Mouse (Mus musculus) c-Kit-positive CD71-positive TER-119-positive erythroid progenitor cells, embryonic 14.5 days (primary cell): ENCODE results near the gene Ier5l.

Experiments used
- DNase-seq: peaks from one replicate; pipeline ENCODE4 v3.0.0-alpha.2; 2013; ENCODE audit warnings: low spot score

Ier5l gene

DNA sequence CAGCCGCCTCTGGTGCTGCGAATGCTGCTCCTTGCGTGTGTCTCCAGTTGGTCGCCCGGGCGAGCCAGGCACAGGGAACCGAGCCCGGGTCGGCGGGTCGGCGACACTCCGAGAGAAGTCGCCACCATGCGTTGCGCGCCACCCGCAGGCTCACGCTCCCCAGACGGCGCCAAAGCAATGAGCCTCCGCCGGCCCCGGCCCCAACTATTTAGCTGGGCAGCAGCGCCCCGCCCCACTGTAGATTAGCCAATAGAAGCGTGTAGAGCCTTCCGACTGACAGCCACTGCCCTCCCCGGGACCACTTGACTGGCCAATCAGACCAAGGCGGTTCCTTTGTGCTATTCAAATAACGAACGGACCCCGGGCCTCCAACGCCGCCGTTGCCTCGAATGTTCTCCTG lies at the start of gene Ier5l:
Gene Ier5l, minus strand, starts transcription at position 181 of the 400 bp plus-strand sequence.
- no peak for DNase-seq

DNA sequence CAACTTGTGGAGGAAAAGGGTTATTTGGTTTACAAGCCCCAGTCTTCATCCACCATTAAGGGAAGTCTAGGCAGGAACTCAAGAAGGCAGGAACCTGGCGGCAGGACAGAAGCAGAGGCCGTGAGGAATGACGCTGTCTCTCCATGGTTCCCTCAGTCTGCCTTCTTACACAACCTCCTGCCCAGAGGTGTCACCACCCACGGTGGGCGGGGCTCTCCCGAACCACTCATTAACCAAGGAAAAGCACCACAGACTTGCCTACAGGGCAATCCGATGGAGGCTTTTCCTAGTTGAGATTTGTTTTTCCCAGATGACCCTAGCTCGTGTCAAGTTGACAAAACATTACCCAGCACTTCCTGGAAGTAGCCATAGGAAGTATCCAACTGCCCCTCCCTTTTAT lies 49.7 kb upstream of the Ier5l start:
- no peak for DNase-seq

DNA sequence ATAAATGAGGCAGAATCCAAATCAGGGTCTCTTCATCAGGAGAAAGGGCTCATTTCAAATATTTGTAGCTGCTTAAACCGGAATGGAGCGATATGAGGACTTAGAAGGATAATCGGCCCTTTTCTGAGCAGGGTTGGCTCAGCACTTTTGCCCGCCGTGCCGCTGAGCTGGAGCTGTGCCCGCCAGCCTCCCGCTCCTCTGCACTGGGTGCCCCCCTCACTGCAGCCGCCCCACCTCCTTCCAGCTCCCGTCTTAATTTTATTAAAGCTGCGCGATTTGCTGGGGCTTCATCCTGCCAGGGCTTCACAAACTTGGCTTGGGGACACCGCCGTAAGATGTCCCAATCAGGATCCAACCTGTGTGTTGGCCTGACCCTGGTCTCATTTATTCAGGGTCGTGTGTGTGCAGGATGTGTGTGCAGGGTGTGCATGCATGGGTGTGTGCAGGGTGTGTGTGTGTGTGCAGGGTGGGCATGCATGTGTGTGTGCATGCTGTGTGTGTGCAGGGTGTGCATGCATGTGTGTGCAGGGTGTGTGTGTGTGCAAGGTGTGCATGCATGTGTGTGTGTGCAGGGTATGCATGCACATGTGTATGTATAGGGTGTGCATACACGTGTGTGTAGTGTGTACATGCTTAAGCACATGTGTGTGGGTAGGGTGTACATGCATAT lies 36.8 kb upstream of the Ier5l start:
- DNase-seq, result no peak

DNA sequence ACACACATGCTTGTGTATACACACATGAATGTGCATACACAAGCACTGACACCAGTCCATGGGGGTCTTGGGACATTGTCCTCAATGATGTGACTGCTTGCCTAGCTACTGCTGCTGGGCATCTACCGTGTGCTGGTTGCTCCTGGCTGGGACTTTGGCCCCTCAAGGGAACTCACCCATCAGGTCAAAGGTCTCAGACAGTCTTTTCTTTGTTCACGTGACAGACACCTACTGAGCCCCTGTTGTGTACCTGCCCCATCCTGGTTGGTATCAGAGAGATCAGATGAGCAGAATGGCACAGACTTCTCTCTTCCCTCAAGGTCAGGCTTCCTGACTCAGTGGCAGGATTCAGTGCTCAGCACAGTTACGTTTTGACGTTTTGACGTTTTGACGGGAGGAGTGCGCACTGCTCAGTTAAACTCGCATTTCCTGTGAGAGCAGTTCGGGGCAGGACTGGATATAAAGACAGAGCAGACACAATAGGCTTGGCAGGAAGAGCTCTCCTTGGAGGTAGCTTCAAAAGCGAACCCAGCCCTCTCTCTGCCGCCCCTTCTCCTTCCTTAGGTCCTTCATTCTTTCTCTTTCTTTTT lies 33.2 kb upstream of the Ier5l start:
- no peak for DNase-seq

DNA sequence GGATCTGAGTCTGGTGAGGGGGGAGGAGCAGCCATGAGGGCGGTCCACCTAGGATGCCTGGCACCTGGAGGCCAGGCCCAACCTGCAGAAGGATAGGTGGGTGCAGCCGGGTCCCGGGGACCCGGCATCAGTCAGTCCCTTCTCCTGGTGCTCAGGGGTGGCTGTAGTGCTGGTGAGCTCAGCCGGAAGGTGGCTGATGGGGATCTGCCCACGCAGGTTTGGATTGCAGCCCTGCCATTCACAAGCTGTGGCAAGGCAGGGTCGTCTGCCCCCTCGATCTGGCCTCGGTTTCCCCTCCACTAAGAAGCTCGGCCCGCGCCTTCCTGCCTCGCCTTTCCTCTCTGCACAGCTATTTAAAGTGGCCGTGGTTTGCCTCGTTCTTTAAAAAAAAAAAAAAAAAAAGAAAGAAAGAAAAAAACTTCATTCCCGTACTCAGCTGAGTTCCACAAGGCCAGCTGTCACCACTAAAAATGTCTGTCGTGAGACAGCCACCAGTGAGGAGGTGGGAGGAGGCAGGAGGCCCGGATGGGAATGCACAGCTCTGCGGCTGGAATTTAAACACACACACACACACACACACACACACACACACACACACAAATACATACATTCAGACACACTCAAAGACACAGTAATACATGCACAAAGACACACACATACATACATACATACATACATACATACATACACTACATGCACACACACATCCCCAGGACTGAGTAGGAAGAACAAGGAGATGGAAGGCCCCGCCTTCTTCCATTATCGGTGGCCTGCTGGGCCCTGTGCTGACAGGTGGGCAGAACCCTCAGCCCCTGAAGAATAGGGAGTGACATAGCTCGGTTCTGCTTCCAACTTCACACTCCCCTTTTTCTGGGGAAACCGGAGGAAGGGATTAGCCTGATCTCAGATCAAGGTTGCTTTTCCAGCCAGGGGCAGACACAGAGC lies 29.9 kb upstream of the Ier5l start:
- no peak for DNase-seq

DNA sequence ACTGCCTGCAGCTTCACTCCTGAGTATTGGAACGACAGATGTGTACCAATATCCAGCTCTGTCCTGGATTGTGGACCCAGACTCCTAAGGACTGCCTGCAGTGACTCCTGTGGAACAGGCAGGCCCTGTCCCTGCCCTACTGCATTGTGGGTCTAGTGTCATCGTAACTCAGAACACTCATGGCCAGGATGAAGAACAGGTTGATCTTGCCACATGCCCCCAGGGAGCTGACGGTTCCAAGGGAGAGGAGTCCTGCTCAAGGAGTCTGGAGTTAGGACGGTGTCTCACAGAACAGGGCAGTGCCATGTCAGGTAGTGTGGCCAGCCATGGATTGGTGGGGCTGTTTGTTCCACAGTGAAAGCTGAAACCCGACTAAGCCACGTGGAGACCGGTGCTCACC lies 27.7 kb upstream of the Ier5l start:
- no peak for DNase-seq

DNA sequence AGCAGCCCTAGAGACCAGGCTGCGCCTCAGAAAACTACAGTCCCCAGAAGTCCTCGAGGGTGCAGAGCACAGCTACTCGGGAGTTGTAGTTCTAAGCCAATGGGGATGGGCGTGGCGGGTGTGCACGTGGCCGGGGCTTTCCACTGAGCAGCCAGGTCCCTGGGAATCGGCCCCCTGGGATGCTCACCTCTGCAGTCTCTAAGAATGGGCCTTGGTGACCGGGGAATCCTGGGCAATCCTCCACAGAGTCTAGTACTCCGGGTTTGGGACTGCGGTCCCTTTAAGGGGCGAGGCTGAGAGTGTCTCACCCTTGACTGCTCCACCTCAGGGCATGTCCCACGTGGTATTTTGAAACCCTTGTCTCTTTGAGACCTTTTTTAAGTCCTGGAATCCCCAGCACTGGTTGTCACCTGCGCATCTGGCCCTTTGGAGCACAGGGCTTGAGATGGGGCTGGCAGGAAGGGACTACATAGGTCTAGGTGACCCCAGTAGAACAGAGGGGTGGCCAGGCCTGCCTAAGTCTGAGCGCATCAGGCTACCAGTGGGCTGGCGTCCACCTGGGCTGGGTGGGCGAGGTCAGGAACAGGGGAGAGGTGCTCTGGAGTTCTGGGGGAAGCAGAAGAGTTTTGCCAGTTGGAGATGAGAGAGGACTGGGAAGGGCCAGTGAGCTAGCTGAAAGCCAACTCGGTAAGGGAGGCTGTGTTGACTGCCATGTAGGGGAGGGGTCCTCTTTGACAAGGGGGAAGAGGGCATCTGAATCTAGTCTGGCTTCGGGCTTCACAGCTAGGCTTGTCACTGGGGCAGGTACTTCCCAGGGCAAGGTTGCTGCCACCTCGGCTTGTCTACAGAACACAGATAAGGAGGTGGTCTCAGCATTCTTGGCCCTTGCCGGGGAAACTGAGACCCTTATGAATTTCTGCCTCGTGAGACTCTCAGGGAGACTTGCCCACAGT lies 22.2 kb upstream of the Ier5l start:
- DNase-seq, result no peak

DNA sequence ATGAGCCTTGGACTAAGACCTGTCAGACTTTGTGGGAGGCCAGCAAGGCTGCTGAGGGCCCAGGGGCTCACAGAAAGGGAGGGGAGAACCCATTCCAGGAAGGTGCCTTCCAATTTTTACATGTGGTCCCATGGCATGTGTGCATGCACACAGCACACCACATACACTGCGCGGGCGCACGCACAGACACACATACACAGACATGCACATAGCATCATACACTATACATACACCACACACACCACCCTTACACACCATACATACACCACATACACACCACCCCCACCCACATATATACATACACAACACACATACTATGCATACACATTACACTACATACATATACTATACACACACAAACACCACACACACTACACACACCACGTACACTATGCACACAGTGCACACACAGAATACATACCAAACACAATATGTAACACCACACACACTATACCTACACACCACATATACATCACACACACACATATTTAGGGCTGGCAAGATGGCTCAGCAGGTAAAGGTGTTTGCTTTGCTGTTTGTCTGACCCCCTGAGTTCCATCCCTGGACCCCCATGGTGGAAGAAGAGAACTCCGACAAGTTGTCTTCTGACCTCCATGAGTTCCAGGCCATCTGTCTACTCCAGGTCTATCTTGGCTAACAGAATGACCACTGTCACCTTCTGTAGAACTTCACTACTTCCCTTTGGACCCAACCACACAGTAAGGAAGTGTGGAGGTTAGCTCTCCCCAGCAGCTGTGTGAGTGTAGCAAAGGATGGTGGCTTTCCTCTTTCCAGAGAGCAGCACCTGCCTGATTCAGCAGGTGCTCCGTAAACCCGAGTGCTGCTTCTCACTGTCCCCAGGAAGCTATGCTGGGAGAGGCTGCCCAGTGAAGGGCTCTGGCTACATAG lies 21.2 kb upstream of the Ier5l start:
- no peak for DNase-seq

DNA sequence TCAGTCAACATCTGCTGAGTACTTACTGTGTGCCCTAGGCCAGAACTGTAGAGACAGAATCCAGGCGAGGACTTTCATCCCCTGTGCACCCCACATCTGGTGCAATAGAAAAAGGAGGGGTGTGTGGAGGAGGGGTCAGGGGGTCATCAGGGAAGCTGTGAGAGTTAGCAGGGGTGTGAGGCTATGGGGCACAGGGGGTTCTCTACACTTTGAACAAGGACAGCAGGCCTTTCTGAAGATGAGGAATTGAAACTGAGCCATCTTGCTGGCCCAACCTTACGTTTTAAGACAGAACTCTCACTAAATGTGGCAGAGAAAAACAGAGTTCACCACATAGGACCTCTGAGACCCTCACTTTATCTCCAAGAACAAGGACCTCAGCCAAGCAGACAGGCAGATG lies 16.4 kb upstream of the Ier5l start:
- no peak for DNase-seq

DNA sequence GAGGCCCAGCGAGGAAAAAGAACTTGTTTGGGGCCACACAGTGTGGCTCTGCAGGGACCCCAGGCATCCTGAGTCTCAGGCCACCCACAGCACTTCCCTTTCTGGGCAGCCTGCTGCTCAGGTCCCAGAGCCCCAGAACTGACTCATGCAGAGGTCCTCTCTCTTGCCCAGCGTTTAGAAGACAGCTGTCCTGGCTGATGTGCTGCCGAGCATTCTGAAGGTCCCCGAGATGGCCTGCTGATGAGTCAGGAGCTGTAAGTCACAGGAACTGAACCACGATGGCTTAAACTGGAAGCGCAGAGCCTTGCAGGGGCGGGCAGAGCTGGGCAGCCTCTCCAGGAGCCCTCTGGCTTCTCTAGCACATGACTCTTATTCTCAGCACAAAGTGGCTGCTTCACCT lies 13.6 kb upstream of the Ier5l start:
- no peak for DNase-seq

DNA sequence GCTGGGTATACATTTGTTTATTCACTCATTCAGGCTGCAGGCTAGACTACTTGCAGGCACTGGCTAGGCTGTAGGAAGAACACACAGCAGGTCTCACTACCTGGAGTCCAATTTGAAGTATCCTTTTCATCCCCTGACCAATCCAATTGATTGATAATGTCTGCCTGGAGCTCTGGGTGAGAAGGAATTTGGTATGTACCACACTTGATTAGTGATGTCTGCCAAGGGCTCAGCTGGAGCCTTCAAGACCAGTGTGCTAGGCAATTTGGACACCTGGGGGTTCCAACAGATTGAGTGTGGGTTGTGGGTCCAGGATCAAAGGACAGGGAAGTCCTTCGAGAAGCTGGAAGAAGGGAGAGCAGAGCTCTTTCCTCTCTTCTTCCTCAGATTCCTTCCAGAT lies 4.5 kb upstream of the Ier5l start:
- no peak for DNase-seq

DNA sequence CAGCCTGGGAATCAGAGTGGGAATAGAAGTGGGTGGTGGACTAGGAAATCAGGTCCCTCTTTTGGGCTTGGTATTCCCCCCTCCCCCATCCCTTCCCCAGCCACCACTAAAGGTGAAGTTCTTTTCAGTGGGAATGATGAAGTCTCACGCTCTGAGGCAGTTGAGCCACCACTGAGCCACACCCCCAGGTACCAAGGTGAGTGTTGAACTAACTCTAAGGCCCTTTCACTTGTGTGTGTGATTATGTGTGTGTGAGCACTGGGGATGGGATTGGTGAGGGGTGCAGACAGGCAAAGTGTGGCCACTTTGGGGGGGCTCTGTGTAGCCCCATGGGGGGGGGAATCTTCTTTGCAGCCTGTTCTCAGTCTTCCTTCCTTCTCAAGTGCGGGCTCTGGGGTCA lies 2.2 kb upstream of the Ier5l start:
- DNase-seq, result no peak

DNA sequence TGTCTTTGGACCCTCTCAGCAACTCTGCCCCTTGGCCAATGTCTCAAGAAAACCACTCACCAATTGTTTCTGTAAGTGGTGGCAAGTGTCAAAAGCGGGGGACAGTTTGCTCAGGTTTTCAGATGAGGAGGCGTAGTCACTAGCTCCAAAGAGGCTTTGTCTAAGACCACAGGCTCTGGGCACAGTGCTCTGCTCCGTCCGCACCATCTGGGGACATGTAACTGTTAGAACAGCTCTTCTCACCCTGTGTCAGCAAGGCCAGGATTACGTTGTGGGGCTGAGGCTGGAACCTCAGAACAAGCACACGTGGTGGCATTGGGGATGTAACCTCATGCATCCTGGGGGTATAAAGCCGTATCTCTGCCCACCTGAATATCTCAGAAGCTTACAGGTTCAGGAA lies 1.4 kb upstream of the Ier5l start:
- DNase-seq, result no peak

DNA sequence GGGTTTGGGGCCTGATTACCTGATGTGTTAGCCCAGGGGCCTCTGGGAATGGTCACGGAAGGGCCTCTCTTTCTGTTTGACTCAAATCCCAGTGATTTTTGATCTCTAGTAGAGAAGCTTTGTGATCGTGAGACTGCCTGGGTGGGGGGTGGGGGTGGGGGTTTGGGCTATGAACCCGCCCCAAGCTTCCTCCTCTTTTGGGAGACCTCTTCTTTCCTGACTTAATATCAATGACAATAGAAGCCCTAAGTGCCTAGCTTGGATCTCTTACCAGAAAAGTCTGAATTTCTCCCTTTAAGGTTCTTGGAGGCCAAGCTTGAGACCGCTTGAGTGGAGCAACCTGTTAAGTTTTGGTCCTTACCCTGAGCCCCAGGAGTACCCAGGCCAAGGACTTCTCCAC lies 757 bp upstream of the Ier5l start:
- DNase-seq, result no peak

DNA sequence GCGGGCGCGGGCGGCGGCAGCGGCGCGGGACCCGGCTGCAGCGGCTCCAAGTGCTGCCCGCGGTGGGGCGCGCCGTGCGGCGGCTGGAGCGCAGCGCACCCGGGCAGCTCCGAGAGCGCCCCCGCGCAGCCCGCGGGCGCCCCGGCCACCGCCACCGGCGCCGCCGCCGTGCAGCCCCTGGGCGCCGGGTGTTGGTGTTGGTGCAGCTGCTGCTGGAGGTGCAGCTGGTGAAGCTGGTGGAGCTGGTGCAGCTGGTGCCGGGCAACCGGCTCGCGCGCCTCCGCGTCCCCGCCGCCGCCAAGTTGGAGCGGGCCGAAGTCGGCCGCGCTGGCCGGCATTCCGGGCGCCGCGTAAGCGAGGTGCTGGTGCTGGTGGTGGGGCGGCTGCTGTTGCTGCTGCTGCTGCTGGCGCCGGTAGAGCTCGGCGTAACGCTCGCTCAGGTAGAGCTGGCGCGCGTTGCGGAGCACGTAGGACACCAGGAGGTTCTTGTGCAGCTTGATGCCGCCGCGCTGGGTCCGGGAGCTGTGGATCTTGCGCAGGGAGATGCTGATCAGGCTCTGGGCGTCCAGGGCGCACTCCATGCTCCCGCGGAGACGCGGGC lies 488 bp downstream of the Ier5l start:
- no peak for DNase-seq

DNA sequence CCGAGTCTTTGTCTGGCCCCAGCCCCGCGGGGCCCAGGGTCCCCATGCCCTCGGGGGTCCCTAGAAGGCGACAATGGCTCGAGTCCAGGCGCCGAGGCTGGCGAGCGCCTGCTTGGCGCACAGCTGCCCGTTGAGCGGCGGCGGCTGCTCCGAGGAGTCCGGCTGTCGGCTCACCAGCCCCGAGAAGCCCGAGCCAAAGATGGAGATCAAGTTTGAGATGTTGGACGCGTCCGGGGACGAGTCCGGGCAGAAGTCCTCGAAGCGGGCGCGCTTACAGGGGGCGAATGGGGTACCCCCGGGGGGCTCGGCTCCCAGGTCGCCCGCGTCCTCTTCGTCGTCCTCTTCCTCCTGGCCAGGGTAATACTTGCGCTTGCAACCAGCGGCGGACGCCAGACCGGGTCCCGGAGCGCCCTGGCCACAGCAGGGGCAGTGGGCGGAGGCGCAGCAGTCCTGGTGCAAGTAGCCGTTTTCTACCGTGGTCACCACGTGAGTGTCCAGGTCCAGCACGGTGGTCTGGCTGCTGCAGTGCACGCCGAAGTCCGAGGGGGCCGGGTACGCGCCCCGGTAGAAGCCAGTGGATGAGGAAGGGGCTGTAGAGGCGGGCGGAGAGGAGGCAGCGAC lies 1.2 kb downstream of the Ier5l start:
- no peak for DNase-seq

DNA sequence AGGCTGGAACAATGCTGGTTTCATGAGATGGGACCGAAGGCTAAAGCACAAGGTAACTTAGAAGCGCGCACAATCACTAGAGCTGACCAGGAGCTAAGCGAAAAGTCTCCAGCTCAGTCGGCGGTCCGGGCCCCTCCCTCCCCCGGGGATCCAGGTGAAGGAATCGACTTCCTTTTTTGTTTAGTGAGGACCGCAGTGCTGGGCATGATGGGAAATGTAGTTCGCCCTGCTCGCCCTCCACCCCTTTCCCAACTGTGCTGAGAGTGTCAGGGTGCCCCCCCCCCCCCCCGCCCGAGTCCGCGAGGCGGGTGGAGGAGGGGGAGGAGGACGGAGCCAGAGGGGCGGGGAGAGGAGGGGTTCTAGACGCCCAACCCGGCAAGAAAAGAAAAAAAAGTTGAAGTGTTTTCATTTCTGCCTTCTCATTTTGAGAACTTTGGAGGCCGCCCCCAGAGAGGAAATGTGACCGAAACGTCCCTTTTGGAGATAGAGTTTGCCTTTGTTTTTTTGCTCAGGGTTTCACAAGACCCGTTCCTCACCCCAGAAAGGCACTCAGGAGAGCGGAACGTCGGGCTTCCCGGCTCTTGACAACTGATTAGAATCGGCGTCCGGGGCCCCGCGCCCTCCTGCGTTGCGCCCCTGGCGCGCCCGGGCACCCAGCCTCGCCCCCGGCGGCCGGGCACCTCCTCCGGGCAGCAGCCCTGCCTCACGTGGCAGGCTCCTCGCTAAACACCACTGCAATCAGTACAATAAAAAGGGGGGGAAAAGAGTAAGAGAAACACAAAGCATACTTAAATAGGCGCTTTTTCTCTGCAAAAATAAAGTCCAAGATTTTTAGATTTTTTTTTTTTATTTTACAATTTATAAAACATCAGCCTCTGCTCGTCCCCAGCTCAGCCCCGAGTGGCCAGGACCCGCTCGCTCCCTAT lies 2.0 kb downstream of the Ier5l start:
- DNase-seq, result no peak

DNA sequence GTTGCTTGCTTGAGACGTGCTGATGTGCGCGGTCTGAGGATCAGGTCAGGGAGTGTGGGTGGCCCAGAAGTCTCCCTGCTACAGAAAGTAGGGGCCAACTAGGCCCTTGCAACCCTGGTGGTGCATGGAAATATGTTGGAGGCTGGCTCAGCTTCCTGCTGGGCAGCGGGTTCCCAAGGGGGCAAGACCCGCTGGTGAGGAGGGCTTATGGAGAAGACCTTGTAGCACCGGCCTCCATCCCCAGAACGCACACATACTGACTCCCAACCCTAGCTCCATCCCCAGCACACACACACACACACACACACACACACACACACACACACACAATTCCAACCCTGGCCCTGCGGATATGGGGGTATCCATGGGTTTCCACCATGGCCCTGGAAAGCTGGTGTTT lies 3.0 kb downstream of the Ier5l start:
- no peak for DNase-seq
